Comparison of ENCODE assay signal across 9 mouse cellular contexts in genomic region chr4:4771523-4772114, GRCm38 (mm10). TPM values are rescaled to one million over a fixed set of nuclear protein-coding genes. Genes with fewer than 3 reads are reported as not detected.
DNase-seq lines count a peak whose midpoint lies in the region; ATAC-seq and TF ChIP-seq lines count a peak whose summit lies in the region.
"Had no signal": no experiment of that assay in that cellular context is flagged by ENCODE, and none has a peak within 500 bp of the region (broad histone marks: within the 10 kb centered on the region; RNA-seq: fewer than 3 reads in every experiment).

No protein-coding gene starts in this region.

- no peaks in the 10 kb centered on the region for H3K9me3 ChIP-seq in forebrain, embryonic 11.5 days (ENCODE audit: control insufficient read depth, low read length)
- H3K9me3 ChIP-seq in forebrain, embryonic 10.5 days, result no peaks in the 10 kb centered on the region
- no peaks in the 10 kb centered on the region for H3K9me3 ChIP-seq in lung, postnatal 0 days (ENCODE audit: low read length)
- no peaks in the 10 kb centered on the region for H3K9me3 ChIP-seq in forebrain, embryonic 16.5 days (ENCODE audit: control insufficient read depth, low read length)

- ATAC-seq in forebrain, embryonic 11.5 days (replicated peaks; ENCODE audit: low FRiP score), result peak; percentile 55; the same call in 1 of the 2 replicates
- ATAC-seq in lung, postnatal 0 days, result no peak
- ATAC-seq in forebrain, embryonic 16.5 days, result peak; percentile 73; the same call in 1 of the 2 replicates

- no peak for TF ChIP-seq EP300 in lung, postnatal 0 days (IDR thresholded peaks at IDR 0.05)

- WGBS in forebrain, embryonic 11.5 days, result 87% methylated on average over 2 of the region's 2 CpGs
- WGBS in forebrain, embryonic 10.5 days, result 78% methylated on average over 2 of the region's 2 CpGs
- 51% methylated on average over 2 of the region's 2 CpGs for WGBS in lung, postnatal 0 days
- WGBS in forebrain, embryonic 16.5 days, result 67% methylated on average over 2 of the region's 2 CpGs

- H3K9ac ChIP-seq in forebrain, embryonic 11.5 days (ENCODE audit: low read length), result no peak overlapping the region
- no peak overlapping the region for H3K9ac ChIP-seq in lung, postnatal 0 days (replicated peaks; ENCODE audit: low read depth)
- H3K9ac ChIP-seq in forebrain, embryonic 16.5 days (replicated peaks; ENCODE audit: low read depth, low read length), result no peak overlapping the region

- H3K27me3 ChIP-seq in forebrain, embryonic 11.5 days (ENCODE audit: control insufficient read depth, insufficient read depth, low read length), result no peaks in the 10 kb centered on the region
- no peaks in the 10 kb centered on the region for H3K27me3 ChIP-seq in forebrain, embryonic 10.5 days (ENCODE audit: poor library complexity, severe bottlenecking)
- no peaks in the 10 kb centered on the region for H3K27me3 ChIP-seq in lung, postnatal 0 days (replicated peaks; ENCODE audit: insufficient read depth, low read length)
- no peaks in the 10 kb centered on the region for H3K27me3 ChIP-seq in forebrain, embryonic 16.5 days (replicated peaks; ENCODE audit: control insufficient read depth, insufficient read depth, low read length)
- H3K27me3 ChIP-seq in splenic B cell, adult 2 months (ENCODE audit: control insufficient read depth, insufficient read depth, low read length, poor library complexity, severe bottlenecking), result no peaks in the 10 kb centered on the region

- DNase-seq in forebrain, embryonic 11.5 days (ENCODE audit: low spot score), result no peak
- no peak for DNase-seq in forebrain, embryonic 10.5 days (ENCODE audit: extremely low spot score, low spot score)
- DNase-seq in lung, postnatal 0 days (ENCODE audit: low spot score), result peak; percentile 63
- no peak for DNase-seq in lung, postnatal 14 days
- DNase-seq in splenic B cell, adult 2 months (ENCODE audit: low read depth, low spot score), result peak; percentile 41
- no peak for DNase-seq in cerebellum, postnatal 25 days
- DNase-seq in heart, adult 11 months, result no peak
- DNase-seq: kidney, adult 8-10 months had no signal

- no peak overlapping the region for H3K4me2 ChIP-seq in forebrain, embryonic 11.5 days (ENCODE audit: low read depth, low read length, severe bottlenecking)
- H3K4me2 ChIP-seq in lung, postnatal 0 days (replicated peaks; ENCODE audit: low read depth, low read length), result no peak overlapping the region
- no peak overlapping the region for H3K4me2 ChIP-seq in forebrain, embryonic 16.5 days (ENCODE audit: low read length)

- peaks cover 11% of the 10 kb centered on the region for H3K36me3 ChIP-seq in forebrain, embryonic 11.5 days (ENCODE audit: control insufficient read depth, insufficient read depth, low read length)
- peaks cover 69% of the 10 kb centered on the region for H3K36me3 ChIP-seq in forebrain, embryonic 10.5 days (replicated peaks)
- H3K36me3 ChIP-seq in lung, postnatal 0 days (ENCODE audit: insufficient read depth, low read length), result peaks cover 12% of the 10 kb centered on the region; the same call in 1 of the 2 replicates
- H3K36me3 ChIP-seq in forebrain, embryonic 16.5 days (ENCODE audit: control insufficient read depth, insufficient read depth), result peaks cover 19% of the 10 kb centered on the region
- peaks cover 1% of the 10 kb centered on the region; the same call in 1 of the 2 replicates for H3K36me3 ChIP-seq in splenic B cell, adult 2 months (ENCODE audit: control insufficient read depth, insufficient read depth, low read length, poor library complexity, severe bottlenecking)

- no peak overlapping the region for H3K27ac ChIP-seq in forebrain, embryonic 11.5 days (ENCODE audit: low read depth, low read length)
- H3K27ac ChIP-seq in forebrain, embryonic 10.5 days, result no peak overlapping the region
- H3K27ac ChIP-seq in lung, postnatal 0 days (ENCODE audit: low read length), result no peak overlapping the region
- no peak overlapping the region for H3K27ac ChIP-seq in forebrain, embryonic 16.5 days (ENCODE audit: low read length)

- no peak overlapping the region for H3K4me3 ChIP-seq in forebrain, embryonic 11.5 days (ENCODE audit: low read depth, low read length)
- H3K4me3 ChIP-seq in forebrain, embryonic 10.5 days, result no peak overlapping the region
- no peak overlapping the region for H3K4me3 ChIP-seq in lung, postnatal 0 days (ENCODE audit: low read depth, low read length)
- no peak overlapping the region for H3K4me3 ChIP-seq in forebrain, embryonic 16.5 days (replicated peaks; ENCODE audit: low read length)

- no peaks in the 10 kb centered on the region for H3K4me1 ChIP-seq in forebrain, embryonic 11.5 days (replicated peaks; ENCODE audit: control insufficient read depth, insufficient read depth, low read length)
- no peaks in the 10 kb centered on the region for H3K4me1 ChIP-seq in forebrain, embryonic 10.5 days
- H3K4me1 ChIP-seq in lung, postnatal 0 days (ENCODE audit: insufficient read depth, low read depth, low read length), result no peaks in the 10 kb centered on the region
- no peaks in the 10 kb centered on the region for H3K4me1 ChIP-seq in forebrain, embryonic 16.5 days (replicated peaks; ENCODE audit: control insufficient read depth, insufficient read depth, low read length)

- peak; percentile 68 for TF ChIP-seq CTCF in lung, postnatal 0 days (IDR thresholded peaks at IDR 0.05)

RNA-seq across cellular contexts. Expression of gene Impad1, which starts 21.5 kb away (rescaled TPM):
- polyA plus RNA-seq in forebrain, embryonic 11.5 days (2014; fragmentation: Nextera tagmentation; extraction: Ambion mirVana), result 49.1 and 55.7 TPM in 2 replicates
- polyA plus RNA-seq in forebrain, embryonic 10.5 days (2016; fragmentation: Nextera tagmentation; extraction: Ambion mirVana), result 32.4 and 34.9 TPM in 2 replicates
- 24.5 and 25.2 TPM in 2 replicates for polyA plus RNA-seq in lung, postnatal 0 days (2015; fragmentation: Nextera tagmentation; extraction: Ambion mirVana)
- polyA plus RNA-seq in forebrain, embryonic 16.5 days (2015; fragmentation: Nextera tagmentation; extraction: Ambion mirVana), result 45.3 and 50.3 TPM in 2 replicates

Comparison
In these comparisons a context has a peak if more than half of its experiments do, and no peak if none do; other contexts are left out.
1. DNase-seq: peak in lung, postnatal 0 days (single experiment) and splenic B cell, adult 2 months (single experiment); none in forebrain, embryonic 11.5 days (single experiment), forebrain, embryonic 10.5 days (single experiment), lung, postnatal 14 days (single experiment), cerebellum, postnatal 25 days (0 of 2) and heart, adult 11 months (single experiment).